Mouse (Mus musculus) erythroblast, embryonic 14.5 days (primary cell): ENCODE measurements around the gene Tnnt2.

Experiments used
- GATA1 ChIP-seq: IDR thresholded peaks from 2 replicates; pipeline ENCODE4 v1.6.1; 2012; ENCODE audit warnings: low read length, inconsistent platforms, mixed read lengths
- TAL1 ChIP-seq: IDR thresholded peaks from 3 replicates; pipeline ENCODE4 v1.6.1; 2012; ENCODE audit warnings: low read length, inconsistent platforms, mixed read lengths

DNA sequence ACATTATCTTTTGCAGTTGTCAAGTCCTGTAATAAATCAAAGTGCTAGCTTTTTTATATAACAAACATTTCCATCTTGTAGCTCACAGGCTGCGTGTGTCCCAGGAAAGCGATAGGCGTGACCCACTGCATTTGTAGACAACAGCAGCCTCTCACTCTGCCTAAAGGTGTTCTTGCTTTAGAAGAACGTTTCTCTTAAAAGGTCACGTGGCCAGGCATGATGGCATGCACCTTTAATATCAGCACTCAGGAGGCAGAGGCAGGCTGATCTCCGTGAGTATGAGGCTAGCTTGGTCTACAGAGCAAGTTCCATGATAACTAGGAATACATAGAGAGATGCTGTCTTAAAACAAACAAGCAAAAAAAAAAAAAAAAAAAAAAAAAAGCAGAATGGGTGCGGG is 22.4 kb downstream of the Tnnt2 start:
- TF ChIP-seq GATA1 (no peak), TAL1 (no peak)
